Mouse (Mus musculus): ENCODE results near the gene Lrrfip2.

Gene Lrrfip2

DNA sequence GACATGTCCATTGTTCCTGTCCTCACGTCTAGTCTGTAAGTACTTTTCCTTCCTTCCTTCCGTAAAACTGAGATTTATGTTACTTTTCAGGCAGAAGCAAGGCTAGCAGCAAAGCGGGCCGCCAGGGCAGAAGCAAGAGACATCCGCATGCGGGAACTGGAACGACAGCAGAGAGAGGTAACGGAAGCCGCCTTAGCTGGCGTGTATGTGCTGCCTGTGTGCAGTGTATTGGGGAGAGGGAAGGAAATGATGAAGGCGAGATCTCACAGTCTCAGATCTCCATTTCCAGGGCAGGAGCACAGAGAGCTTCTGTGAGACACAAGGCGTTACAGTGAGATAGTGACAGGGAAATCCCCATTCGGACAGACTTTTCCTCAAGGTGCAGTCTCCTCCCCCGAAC, 43.8 kb downstream of the Lrrfip2 start:
- no peak for DNase-seq (ENCODE audit: low read depth, low spot score)

DNA sequence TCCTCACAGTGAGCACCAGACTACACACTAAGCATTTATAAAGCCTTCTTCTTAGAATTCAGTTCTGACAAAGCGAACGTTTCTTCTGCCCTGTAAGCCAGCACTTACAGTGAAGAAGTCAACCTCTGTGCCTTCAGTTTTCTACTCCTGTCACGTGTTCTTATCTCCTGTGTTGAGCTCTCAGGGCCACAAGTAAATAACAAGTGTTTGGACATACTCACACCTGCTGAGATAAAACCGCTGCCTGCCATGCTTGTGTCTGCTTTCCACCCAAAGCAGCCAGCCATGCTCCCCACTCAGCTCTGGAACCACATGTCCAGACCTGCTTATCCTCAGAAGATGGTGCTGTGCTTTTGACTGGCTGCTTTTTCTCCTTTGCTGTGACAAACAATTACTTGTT, 49.2 kb downstream of the Lrrfip2 start:
- no peak for DNase-seq (ENCODE audit: low read depth, low spot score)

DNA sequence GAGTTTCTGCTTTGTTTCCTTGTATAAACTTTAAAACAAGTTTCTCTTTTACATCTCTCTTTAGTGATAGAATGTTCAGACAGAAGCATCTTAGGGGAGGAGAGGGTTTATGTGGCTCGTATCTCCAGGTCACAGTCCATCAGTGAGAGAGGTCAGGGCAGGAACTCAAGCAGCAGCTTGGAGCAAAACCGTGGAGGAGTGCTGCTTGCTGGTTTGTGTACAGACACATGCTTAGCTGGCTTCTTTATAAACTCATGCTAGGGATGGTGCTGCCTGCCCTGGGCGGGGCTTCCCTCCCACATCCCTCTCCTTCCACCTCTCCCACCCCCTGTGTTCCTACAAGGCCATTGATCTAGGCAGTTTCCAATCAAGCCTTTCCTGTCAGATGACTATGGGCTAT, 53.0 kb downstream of the Lrrfip2 start:
- no peak for DNase-seq (ENCODE audit: low read depth, low spot score)

GRCm38 (mm10) chr9:111174071-111174470, 56.7 kb downstream of the Lrrfip2 start:
- DNase-seq (ENCODE audit: low read depth, low spot score), result no peak

DNA sequence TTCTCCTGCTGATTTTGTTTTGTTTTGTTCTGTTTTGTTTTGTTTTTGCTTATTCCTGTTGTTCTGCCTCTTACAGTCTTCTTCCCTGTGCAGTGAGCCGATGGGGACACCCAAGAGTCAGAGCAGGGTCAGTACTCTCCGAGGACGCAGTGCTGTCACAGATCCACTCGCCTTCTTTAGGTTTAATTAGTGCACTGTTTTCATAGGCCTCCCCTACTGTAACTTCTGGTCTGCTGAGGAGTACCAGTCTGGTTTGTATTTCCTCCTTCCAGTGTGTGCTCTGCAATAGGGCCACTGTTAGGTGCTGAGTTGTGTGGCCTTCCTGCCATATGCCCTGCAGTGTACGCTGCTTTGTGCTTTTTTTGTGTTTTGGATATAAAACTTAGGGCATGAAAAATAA, 61.6 kb downstream of the Lrrfip2 start:
- DNase-seq (ENCODE audit: low read depth, low spot score), result no peak

GRCm38 (mm10) chr9:111182176-111182575, 64.8 kb downstream of the Lrrfip2 start:
- DNase-seq (ENCODE audit: low read depth, low spot score), result peak; percentile 91

- peak; percentile 65 for DNase-seq (ENCODE audit: low read depth, low spot score)
Observed at GRCm38 (mm10) chr9:111184929-111185328, 67.5 kb downstream of the Lrrfip2 start.

DNA sequence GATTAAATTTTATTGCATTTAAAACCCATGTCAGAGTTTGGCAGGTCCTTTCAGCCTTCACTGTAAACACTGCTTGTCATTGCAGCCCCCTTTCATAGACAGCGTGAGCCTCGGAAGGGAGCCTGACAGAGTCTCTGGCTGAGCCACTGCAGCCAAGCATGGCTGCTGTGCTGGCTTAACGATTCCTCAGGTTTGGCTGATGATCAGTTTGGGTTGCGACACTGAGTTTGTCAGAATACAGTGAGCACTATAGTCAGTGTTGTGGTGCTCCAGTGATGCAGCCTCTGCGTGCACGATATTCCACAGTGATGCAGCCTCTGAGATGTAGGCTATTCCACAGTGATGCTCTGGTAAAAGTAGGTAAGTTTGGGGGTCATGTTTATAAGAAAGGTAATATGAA, 69.5 kb downstream of the Lrrfip2 start:
- DNase-seq (ENCODE audit: low read depth, low spot score), result no peak

- no peak for DNase-seq (ENCODE audit: low read depth, low spot score)
Observed at GRCm38 (mm10) chr9:111188731-111189130, 71.3 kb downstream of the Lrrfip2 start.

DNA sequence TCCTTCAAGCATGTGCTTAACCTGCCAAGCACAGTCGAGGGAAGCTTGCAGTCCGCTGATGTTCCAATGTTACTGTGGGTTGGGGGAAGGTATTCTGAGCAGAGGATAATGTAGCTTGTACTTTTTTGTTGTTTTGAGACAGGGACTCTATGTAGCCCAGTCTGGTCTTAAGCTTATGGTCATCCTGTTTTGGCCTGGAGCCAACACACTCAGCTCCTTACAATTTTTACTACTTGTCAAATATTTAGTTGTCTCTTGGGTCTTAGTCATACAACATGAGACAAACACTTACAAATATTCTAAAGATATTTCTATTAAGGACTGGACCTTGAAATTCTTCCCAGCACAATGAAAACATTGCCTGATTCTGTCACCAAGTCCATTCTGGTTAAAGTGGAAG, 75.8 kb downstream of the Lrrfip2 start:
- DNase-seq (ENCODE audit: low read depth, low spot score), result no peak

GRCm38 (mm10) chr9:111197116-111197515, 79.7 kb downstream of the Lrrfip2 start:
- DNase-seq (ENCODE audit: low read depth, low spot score), result no peak

GRCm38 (mm10) chr9:111197712-111198111, 80.3 kb downstream of the Lrrfip2 start:
- DNase-seq (ENCODE audit: low read depth, low spot score), result no peak

DNA sequence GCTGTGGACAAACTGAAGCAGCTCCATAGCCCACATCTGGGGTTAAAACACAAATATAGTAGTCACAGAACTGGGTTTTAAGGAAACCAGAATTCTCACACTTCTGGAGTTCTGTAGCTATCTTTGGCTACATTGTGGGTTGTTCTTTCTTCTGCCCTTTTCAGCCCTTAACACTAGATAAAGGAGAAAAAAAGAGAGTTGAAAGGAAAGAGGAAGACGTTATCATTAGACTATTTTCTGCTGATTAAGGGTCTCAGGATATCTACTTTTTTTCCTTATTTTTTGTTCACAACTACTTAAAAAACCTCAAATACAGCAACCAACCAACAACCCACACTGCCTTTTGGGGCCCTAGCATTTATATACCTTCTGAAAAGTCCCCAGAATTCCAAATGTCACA, 80.9 kb downstream of the Lrrfip2 start:
- DNase-seq (ENCODE audit: low read depth, low spot score), result peak; percentile 19

DNA sequence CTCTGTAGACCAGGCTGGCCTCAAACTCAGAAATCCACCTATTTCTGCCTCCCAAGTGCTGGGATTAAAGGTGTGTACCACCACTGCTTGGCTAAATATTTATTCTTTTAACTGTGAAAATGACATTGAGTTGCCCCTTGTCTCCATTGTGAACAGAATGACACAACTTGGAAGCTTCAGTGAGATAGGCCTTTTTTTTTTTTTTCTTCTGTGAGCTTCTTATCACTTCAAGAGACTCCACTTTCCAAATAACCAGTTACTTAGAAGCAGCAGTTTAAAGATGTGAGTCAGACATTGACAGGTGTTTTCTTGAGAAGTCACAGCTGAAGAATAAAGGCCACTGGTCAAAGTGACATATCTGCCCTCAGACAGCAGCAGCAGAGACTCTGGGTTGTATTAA, 82.8 kb downstream of the Lrrfip2 start:
- DNase-seq (ENCODE audit: low read depth, low spot score), result no peak

DNA sequence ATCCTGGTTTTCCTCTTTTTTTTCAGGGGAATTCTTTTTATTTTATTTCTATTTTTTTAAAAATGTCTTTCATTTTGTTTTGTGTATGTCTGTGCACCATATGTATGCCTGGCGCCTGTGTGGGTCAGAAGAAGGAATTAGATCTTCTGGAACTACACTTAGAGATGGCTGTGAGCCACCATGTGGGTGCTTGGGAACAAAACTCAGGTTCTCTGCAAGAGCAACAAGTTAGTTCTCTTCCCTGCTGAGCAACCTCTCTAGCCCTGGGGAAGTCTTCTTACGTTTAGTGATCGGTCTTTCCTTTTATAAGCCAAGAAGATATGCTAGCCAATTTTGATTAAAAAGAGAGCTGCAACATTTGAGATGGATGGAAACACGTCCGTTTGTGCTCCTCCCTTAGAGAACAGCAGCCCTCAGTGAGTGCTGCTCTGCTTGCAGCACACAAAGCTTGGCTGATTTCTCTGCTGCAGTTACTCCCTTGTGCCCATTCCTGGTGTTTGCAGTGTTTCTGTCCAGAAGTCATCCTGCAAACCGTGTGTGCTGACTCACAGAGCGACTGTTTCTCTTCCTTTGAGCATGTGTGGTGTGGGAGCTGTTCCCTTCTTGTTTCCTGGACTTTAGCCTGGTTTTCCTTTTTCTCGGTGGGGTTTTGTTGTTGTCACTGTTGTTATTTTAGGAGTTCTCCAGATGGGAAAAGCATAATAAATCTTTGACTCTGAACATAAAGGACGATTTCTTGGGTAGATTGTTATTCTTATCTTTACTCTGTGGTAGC, 87.4 kb downstream of the Lrrfip2 start:
- DNase-seq (ENCODE audit: low read depth, low spot score), result peak; percentile 92

DNA sequence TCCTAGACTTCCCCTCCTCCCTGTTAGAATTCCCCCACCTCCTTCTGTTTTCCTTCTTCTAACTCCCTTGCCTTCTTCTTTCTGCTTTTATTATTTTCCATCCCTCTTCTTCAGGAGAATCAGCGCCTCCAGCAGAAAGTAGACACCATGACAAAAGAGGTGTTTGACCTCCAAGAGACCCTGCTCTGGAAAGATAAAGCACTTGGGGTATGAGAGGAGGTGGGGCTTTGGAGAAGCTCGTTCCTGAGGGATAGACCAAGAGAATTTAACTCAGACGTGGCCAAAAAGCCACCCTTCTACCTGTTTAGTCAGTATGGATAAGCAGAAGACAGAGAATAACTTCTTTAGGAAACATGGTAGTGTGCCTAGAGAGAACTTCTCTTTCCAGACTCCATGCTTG, 90.3 kb downstream of the Lrrfip2 start:
- DNase-seq (ENCODE audit: low read depth, low spot score), result no peak

DNA sequence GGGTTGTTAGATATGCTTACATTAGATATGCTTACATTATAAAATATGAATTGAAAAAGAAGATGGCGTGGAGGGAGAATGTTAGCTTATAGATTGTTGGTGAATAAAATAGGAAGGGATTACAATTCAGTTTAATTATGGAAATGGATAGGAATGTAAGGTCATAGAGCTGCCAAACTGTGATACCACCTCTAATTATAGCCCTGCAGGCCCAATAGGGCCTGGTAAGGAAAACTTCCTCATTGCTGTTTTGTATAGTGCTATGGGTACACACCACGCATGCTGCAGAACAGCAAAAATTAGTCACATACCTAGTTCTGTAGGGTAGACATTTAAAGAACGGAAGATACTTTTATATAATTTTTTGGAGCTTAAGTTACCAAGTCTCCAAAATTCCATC, 90.8 kb downstream of the Lrrfip2 start:
- peak; percentile 16 for DNase-seq (ENCODE audit: low read depth, low spot score)

DNA sequence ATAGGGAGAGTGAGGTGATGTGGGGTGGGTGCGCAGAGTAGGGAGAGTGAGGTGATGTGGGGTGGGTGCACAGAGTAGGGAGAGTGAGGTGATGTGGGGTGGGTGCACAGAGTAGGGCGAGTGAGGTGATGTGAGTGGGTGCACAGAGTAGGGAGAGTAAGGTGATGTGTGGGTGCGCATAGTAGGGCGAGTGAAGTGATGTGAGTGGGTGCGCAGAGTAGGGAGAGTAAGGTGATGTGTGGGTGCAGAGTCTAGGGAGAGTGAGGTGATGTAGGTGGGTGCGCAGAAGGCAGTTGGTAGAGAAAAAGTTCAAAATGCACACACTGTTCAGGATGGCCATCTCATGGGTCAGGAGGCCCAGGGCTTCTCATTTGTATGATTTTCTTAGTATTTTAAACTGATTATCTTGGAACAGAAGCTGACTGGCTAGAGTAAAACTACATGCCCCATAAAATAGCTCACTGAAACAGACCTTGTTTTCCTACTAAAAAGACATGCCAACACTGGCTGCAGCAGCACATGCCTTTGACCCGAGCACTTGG, 91.8 kb downstream of the Lrrfip2 start:
- DNase-seq (ENCODE audit: low read depth, low spot score), result no peak

GRCm38 (mm10) chr9:111210412-111210811, 93.0 kb downstream of the Lrrfip2 start:
- DNase-seq (ENCODE audit: low read depth, low spot score), result no peak

DNA sequence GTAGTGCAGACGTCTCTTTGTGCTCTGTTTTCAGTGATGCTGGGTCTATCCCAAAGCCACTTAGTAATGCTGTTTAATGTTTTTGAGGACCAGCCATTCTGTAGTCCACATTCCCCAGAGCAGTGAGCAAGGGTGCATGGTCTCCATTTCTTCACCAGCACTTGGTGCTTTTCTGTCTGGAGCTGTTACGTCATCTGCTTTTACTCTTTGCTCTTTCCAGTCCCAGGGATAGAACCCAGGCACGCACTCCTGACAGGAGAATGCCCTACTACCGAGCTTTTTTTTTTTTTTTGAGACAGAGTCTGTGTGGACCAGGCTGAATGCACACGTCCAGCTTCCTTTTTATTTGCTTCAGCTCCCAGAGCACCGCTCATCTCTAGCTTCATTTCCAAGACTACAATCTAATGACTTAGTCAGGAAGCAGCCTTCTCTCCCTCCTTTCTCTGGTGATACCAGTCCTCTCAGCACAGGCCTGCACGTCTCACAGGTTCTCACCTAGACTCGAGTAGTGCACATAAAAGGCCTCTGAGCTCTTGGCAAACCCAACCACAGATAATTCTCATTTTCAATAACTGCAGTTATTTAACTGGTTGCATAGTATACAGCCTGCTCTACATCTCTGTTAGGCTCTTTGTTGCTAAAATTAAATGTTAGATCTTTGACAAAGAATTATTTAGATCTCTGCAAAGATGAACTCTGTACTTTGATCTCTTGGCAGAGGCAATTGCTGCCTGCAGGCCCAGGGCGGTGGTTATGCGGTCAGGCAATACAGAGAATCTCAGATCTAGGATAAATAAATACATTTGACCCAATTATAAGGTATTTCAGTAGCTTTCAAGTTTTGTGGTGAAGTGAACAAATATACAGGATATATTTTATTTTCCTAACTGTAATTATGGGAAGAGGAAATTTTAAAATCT, 94.0 kb downstream of the Lrrfip2 start:
- DNase-seq (ENCODE audit: low read depth, low spot score), result no peak

- DNase-seq (ENCODE audit: low read depth, low spot score), result peak; percentile 14
Observed at GRCm38 (mm10) chr9:111213501-111213900, 96.1 kb downstream of the Lrrfip2 start.

DNA sequence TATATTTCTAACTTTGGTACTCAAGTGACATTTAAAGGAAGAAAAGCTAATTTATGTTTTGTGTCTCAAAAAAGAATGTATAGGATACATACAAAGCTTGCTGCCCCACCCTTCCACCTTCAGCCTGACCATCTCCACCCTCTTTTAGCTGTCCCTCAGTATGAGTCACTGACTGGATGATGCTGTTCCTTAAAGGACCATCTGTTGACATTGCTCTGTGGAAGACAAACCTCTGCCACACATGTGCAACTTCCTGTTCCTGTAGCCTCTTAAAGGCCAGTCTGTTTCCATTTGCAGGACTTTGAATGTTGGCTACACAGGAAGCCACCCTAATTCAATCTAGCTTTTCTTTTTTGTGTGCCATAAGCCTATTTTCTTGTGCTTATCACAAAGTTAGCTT, 99.0 kb downstream of the Lrrfip2 start:
- peak; percentile 11 for DNase-seq (ENCODE audit: low read depth, low spot score)

Measured in brain, adult 2 months (tissue).